Mouse (Mus musculus): Measurements from ENCODE around the gene Ptgfrn.

- TF ChIP-seq GATA1 (IDR thresholded peaks at IDR 0.05; ENCODE audit: low read length) (no peak), TAL1 (IDR thresholded peaks at IDR 0.05; ENCODE audit: low read length) (no peak)
Observed at GRCm38 (mm10) chr3:100993158-100993557, 116.9 kb downstream of the Ptgfrn start.

Data from erythroblast, embryonic 14.5 days (primary cell).